Mouse (Mus musculus) MEL (cell line): ENCODE data around the gene Glod5. TPM values are rescaled to one million over a fixed set of nuclear protein-coding genes. Genes with fewer than 3 reads are reported as not detected.
A peak's percentile ranks its signal among the peaks of the same experiment; 100 is the strongest.
"Not testable (repeated sequence)": the region's sequence is repeated elsewhere in the genome, so short reads cannot be mapped to it uniquely, and the experiment has no call there.

ENCODE experiments used
- DNase-seq: peaks from one replicate; pipeline ENCODE4 v3.0.0; 2011; ENCODE audit warnings: low read depth, low spot score
- H3K27ac ChIP-seq: 2 replicates; pipeline ENCODE4 v1.5.1; 2012; ENCODE audit warnings: low read depth, mild to moderate bottlenecking, control low read depth, low read length, moderate library complexity; ENCODE audit not compliant: control insufficient read depth
- H3K27me3 ChIP-seq, 2 experiments: fragments of 150-350 bp in 1 of 2; sonication (generic) in 1 of 2; 2 replicates each; pipeline ENCODE4 v1.6.1; 2012; ENCODE audit warnings: low read length in 2 of 2, mild to moderate bottlenecking in 2 of 2, improper control_type of control experiment in 1 of 2, moderate library complexity in 1 of 2; ENCODE audit not compliant: insufficient read depth in 2 of 2, control insufficient read depth in 1 of 2
- H3K36me3 ChIP-seq, 2 experiments: 2 replicates each; pipeline ENCODE4 v1.6.1; 2012 to 2014; ENCODE audit warnings: low read length in 2 of 2, improper control_type of control experiment in 1 of 2, inconsistent platforms in 1 of 2, mild to moderate bottlenecking in 1 of 2; ENCODE audit not compliant: insufficient read depth in 2 of 2, control insufficient read depth in 1 of 2
- H3K4me1 ChIP-seq, 2 experiments: fragments of 150-350 bp in 1 of 2; sonication (generic) in 1 of 2; 2 replicates each; pipeline ENCODE4 v1.6.1; 2012; ENCODE audit warnings: low read length in 2 of 2, improper control_type of control experiment in 1 of 2, mild to moderate bottlenecking in 1 of 2; ENCODE audit not compliant: insufficient read depth in 2 of 2, control insufficient read depth in 1 of 2
- H3K4me3 ChIP-seq, 2 experiments: fragments of 150-350 bp in 1 of 2; sonication (generic) in 1 of 2; 2 replicates each; pipeline ENCODE4 v1.5.1; 2012; ENCODE audit warnings: low read depth in 2 of 2, low read length in 2 of 2, mild to moderate bottlenecking in 2 of 2, moderate library complexity in 2 of 2, control low read depth in 1 of 2, improper control_type of control experiment in 1 of 2; ENCODE audit not compliant: control insufficient read depth in 1 of 2, insufficient read depth in 1 of 2
- H3K79me2 ChIP-seq: 2 replicates; pipeline ENCODE4 v1.6.1; 2012; ENCODE audit warnings: mild to moderate bottlenecking, low read length, moderate library complexity; ENCODE audit not compliant: control insufficient read depth, poor library complexity, insufficient read depth
- H3K9ac ChIP-seq: 2 replicates; pipeline ENCODE4 v1.6.1; 2012; ENCODE audit warnings: low read depth, mild to moderate bottlenecking, control low read depth, low read length, moderate library complexity; ENCODE audit not compliant: control insufficient read depth, poor library complexity, severe bottlenecking
- H3K9me3 ChIP-seq: fragments of 150-350 bp; sonication (generic); replicated peaks from 2 replicates; pipeline ENCODE4 v1.6.1; 2012; ENCODE audit warnings: mild to moderate bottlenecking, low read length, improper control_type of control experiment, moderate library complexity; ENCODE audit not compliant: insufficient read depth
- CTCF ChIP-seq, 3 experiments: IDR thresholded peaks in 2 of 3; conservative IDR thresholded peaks in 1 of 3; 2 replicates each; pipeline ENCODE4 v1.5.1; 2011 to 2012; ENCODE audit warnings: low read length in 3 of 3, low read depth in 2 of 3, mild to moderate bottlenecking in 2 of 3, improper control_type of control experiment in 1 of 3, inconsistent platforms in 1 of 3, mixed read lengths in 1 of 3, moderate library complexity in 1 of 3; ENCODE audit not compliant: control insufficient read depth in 1 of 3, insufficient read depth in 1 of 3, poor library complexity in 1 of 3, severe bottlenecking in 1 of 3
- E2F4 ChIP-seq: IDR thresholded peaks from 2 replicates; pipeline ENCODE4 v1.6.1; 2011; ENCODE audit warnings: low read depth, low read length, improper control_type of control experiment, borderline replicate concordance
- ELF1 ChIP-seq: IDR thresholded peaks from 2 replicates; pipeline ENCODE4 v1.6.1; 2014; ENCODE audit warnings: low read depth, mild to moderate bottlenecking, inconsistent platforms, low read length, improper control_type of control experiment, moderate library complexity
- ETS1 ChIP-seq: IDR thresholded peaks from 2 replicates; pipeline ENCODE4 v1.6.1; 2012; ENCODE audit warnings: low read depth, mild to moderate bottlenecking, inconsistent platforms, low read length, improper control_type of control experiment, moderate library complexity
- GABPA ChIP-seq: IDR thresholded peaks from 2 replicates; pipeline ENCODE4 v1.6.1; 2012; ENCODE audit warnings: low read depth, mild to moderate bottlenecking, inconsistent platforms, low read length, improper control_type of control experiment, moderate library complexity
- GATA1 ChIP-seq: IDR thresholded peaks from 2 replicates; pipeline ENCODE4 v1.6.1; 2011; ENCODE audit warnings: low read depth, low read length, improper control_type of control experiment
- HCFC1 ChIP-seq: IDR thresholded peaks from 2 replicates; pipeline ENCODE4 v1.6.1; 2012; ENCODE audit warnings: low read depth, mild to moderate bottlenecking, inconsistent platforms, low read length, improper control_type of control experiment, moderate library complexity
- MAX ChIP-seq: IDR thresholded peaks from 2 replicates; pipeline ENCODE4 v1.6.1; 2011; ENCODE audit warnings: low read length, improper control_type of control experiment
- MYB ChIP-seq: IDR thresholded peaks from 2 replicates; pipeline ENCODE4 v1.6.1; 2011; ENCODE audit warnings: mild to moderate bottlenecking, low read depth, low read length, improper control_type of control experiment
- MYC ChIP-seq: IDR thresholded peaks from 2 replicates; pipeline ENCODE4 v1.6.1; 2011; ENCODE audit warnings: low read depth, mild to moderate bottlenecking, low read length, improper control_type of control experiment, moderate library complexity
- NELFE ChIP-seq: IDR thresholded peaks from 2 replicates; pipeline ENCODE4 v1.6.1; 2011; ENCODE audit warnings: low read depth, low read length, improper control_type of control experiment
- NRF1 ChIP-seq: IDR thresholded peaks from 2 replicates; pipeline ENCODE4 v1.6.1; 2014; ENCODE audit warnings: low read depth, mild to moderate bottlenecking, inconsistent platforms, low read length, improper control_type of control experiment, moderate library complexity; ENCODE audit not compliant: poor library complexity, insufficient read depth, severe bottlenecking
- POLR2A ChIP-seq, 2 experiments: IDR thresholded peaks; 2 replicates each; pipeline ENCODE4 v1.6.1; 2011 to 2012; ENCODE audit warnings: low read length in 2 of 2, mild to moderate bottlenecking in 2 of 2, control low read depth in 1 of 2, improper control_type of control experiment in 1 of 2, low read depth in 1 of 2, moderate library complexity in 1 of 2; ENCODE audit not compliant: control insufficient read depth in 1 of 2, insufficient read depth in 1 of 2, poor library complexity in 1 of 2
- RAD21 ChIP-seq: IDR thresholded peaks from 2 replicates; pipeline ENCODE4 v1.6.1; 2011; ENCODE audit warnings: mild to moderate bottlenecking, low read depth, low read length, improper control_type of control experiment
- SMC3 ChIP-seq: IDR thresholded peaks from 2 replicates; pipeline ENCODE4 v1.6.1; 2011; ENCODE audit warnings: low read depth, low read length, improper control_type of control experiment
- TAL1 ChIP-seq: IDR thresholded peaks from 2 replicates; pipeline ENCODE4 v1.6.1; 2012; ENCODE audit warnings: mild to moderate bottlenecking, inconsistent platforms, low read length, moderate library complexity, mixed read lengths
- TCF12 ChIP-seq: IDR thresholded peaks from 2 replicates; pipeline ENCODE4 v1.6.1; 2014; ENCODE audit warnings: low read depth, mild to moderate bottlenecking, inconsistent platforms, low read length, improper control_type of control experiment, moderate library complexity
- UBTF ChIP-seq: IDR thresholded peaks from 2 replicates; pipeline ENCODE4 v1.6.1; 2012; ENCODE audit warnings: low read depth, mild to moderate bottlenecking, inconsistent platforms, low read length, improper control_type of control experiment, moderate library complexity, borderline replicate concordance; ENCODE audit not compliant: insufficient read depth
- USF1 ChIP-seq: IDR thresholded peaks from 2 replicates; pipeline ENCODE4 v1.6.1; 2014; ENCODE audit warnings: low read depth, mild to moderate bottlenecking, inconsistent platforms, low read length, improper control_type of control experiment, moderate library complexity
- USF2 ChIP-seq, 2 experiments: IDR thresholded peaks; 2 replicates each; pipeline ENCODE4 v1.6.1; 2011 to 2012; ENCODE audit warnings: improper control_type of control experiment in 2 of 2, low read length in 2 of 2, borderline replicate concordance in 1 of 2, inconsistent platforms in 1 of 2, low read depth in 1 of 2, mild to moderate bottlenecking in 1 of 2; ENCODE audit not compliant: insufficient read depth in 1 of 2
- ZC3H11A ChIP-seq: IDR thresholded peaks from 2 replicates; pipeline ENCODE4 v1.6.1; 2012; ENCODE audit warnings: low read depth, mild to moderate bottlenecking, inconsistent platforms, low read length, improper control_type of control experiment
- ZKSCAN1 ChIP-seq: IDR thresholded peaks from 2 replicates; pipeline ENCODE4 v1.6.1; 2012; ENCODE audit warnings: low read depth, mild to moderate bottlenecking, inconsistent platforms, low read length, improper control_type of control experiment, moderate library complexity
- ZMIZ1 ChIP-seq: IDR thresholded peaks from 2 replicates; pipeline ENCODE4 v1.6.1; 2012; ENCODE audit warnings: low read depth, mild to moderate bottlenecking, inconsistent platforms, low read length, improper control_type of control experiment, moderate library complexity
- ZNF384 ChIP-seq: IDR thresholded peaks from 2 replicates; pipeline ENCODE4 v1.6.1; 2012; ENCODE audit warnings: low read depth, mild to moderate bottlenecking, inconsistent platforms, low read length, improper control_type of control experiment
- polyA plus RNA-seq, 2 experiments: library from polyadenylated mRNA; stranded (reverse) in 1 of 2; unstranded in 1 of 2; fragments of >175 nt in 1 of 2; fragments of >200 nt in 1 of 2; gene quantifications; 2 replicates each; pipeline versions ENCODE4 v1.2.1 to v1.2.4; 2012; ENCODE audit warnings: low replicate concordance in 2 of 2, low read depth in 1 of 2; ENCODE audit not compliant: insufficient read length in 2 of 2, insufficient read depth in 1 of 2, missing spikeins in 1 of 2
- total RNA-seq: library from RNA; depleted of rRNA; stranded (reverse); fragments of 300-350 nt; gene quantifications from 2 replicates; pipeline ENCODE4 v1.2.3, GENCODE M21; 2012; rRNA removed

Gene Glod5
- total RNA-seq (not detected in 2 replicates), polyA plus RNA-seq (under 1 TPM in 1 of 2 experiments, not detected in 1; 0.11 TPM)

- peak within 1 kb of the TSS; percentile 30; the same call in 1 of the 2 replicates for H3K9ac ChIP-seq
- no peaks in the 10 kb centered on the region for H3K9me3 ChIP-seq
- no peak within 1 kb of the TSS for H3K27ac ChIP-seq
- H3K4me3 ChIP-seq = no peak within 1 kb of the TSS
- H3K27me3 ChIP-seq = no peaks in the 10 kb centered on the region
- peaks cover 0 to 5% of the 10 kb centered on the region in 2 experiments; a peak in 1 of 4 replicates for H3K36me3 ChIP-seq
- H3K79me2 ChIP-seq = no peaks in the 10 kb centered on the region
- TF ChIP-seq NRF1 (no peak), MYB (no peak), UBTF (no peak), MAX (no peak), HCFC1 (no peak), NELFE (no peak), ETS1 (no peak), ZNF384 (no peak), E2F4 (no peak), ELF1 (no peak), CTCF (IDR thresholded peaks at IDR 0.05 in 2 of 3, conservative IDR thresholded peaks at IDR 0.05 in 1 of 3; ENCODE audit: control insufficient read depth in 1 of 3, insufficient read depth in 1 of 3, low read depth in 2 of 3, low read length in 3 of 3, poor library complexity in 1 of 3, severe bottlenecking in 1 of 3) (no peak)
- H3K4me1 ChIP-seq = peaks cover 0 to 8% of the 10 kb centered on the region in 2 experiments; a peak in 3 of 4 replicates
- DNase-seq = no peak
Observed at GRCm38 (mm10) chrX:8018286-8018685, at the start of gene Glod5. Gene Glod5, minus strand, starts transcription at chrX:8018492.

GRCm38 (mm10) chrX:8051044-8051781 lies 32.9 kb upstream of the Glod5 start:
- not testable (repeated sequence) for DNase-seq, H3K79me2 ChIP-seq, H3K4me1 ChIP-seq, H3K27me3 ChIP-seq, H3K27ac ChIP-seq, H3K36me3 ChIP-seq, H3K9ac ChIP-seq, H3K4me3 ChIP-seq, H3K9me3 ChIP-seq

GRCm38 (mm10) chrX:8033009-8033408 lies 14.7 kb upstream of the Glod5 start:
- no peaks in the 10 kb centered on the region for H3K27me3 ChIP-seq
- no peaks in the 10 kb centered on the region for H3K9me3 ChIP-seq
- DNase-seq = peak; percentile 65
- H3K9ac ChIP-seq = no peak overlapping the region
- H3K4me3 ChIP-seq = no peak overlapping the region
- H3K4me1 ChIP-seq = no peaks in the 10 kb centered on the region; a peak in 1 of 4 replicates
- H3K36me3 ChIP-seq = no peaks in the 10 kb centered on the region
- no peak overlapping the region for H3K27ac ChIP-seq
- H3K79me2 ChIP-seq = no peaks in the 10 kb centered on the region
- no peak for TF ChIP-seq MAX
- no peak for TF ChIP-seq ZNF384
- TF ChIP-seq MYC = no peak
- no peak for TF ChIP-seq USF1
- TF ChIP-seq USF2 (IDR thresholded peaks at IDR 0.05; ENCODE audit: borderline replicate concordance in 1 of 2, insufficient read depth in 1 of 2, low read depth in 1 of 2, low read length in 2 of 2) = no peak
- TF ChIP-seq TAL1 = no peak
- TF ChIP-seq TCF12 = no peak
- no peak for TF ChIP-seq POLR2A (IDR thresholded peaks at IDR 0.05; ENCODE audit: control insufficient read depth in 1 of 2, insufficient read depth in 1 of 2, low read depth in 1 of 2, low read length in 2 of 2, poor library complexity in 1 of 2)
- TF ChIP-seq GABPA = no peak
- TF ChIP-seq ETS1 = no peak
- peak; percentile 86 for TF ChIP-seq SMC3
- TF ChIP-seq ZKSCAN1 = no peak
- TF ChIP-seq ZC3H11A = peak; percentile 41; the same call in 1 of the 2 replicates
- no peak for TF ChIP-seq GATA1
- TF ChIP-seq ZMIZ1 = no peak
- peak; percentile 62 for TF ChIP-seq RAD21
